Mouse (Mus musculus): Measurements from ENCODE around the gene Adgrv1. TPM values are rescaled to one million over a fixed set of nuclear protein-coding genes. Genes with fewer than 3 reads are reported as not detected.

The Adgrv1 gene
- polyA plus RNA-seq, 1 experiment from 2014 or later = 16.7 TPM

DNA sequence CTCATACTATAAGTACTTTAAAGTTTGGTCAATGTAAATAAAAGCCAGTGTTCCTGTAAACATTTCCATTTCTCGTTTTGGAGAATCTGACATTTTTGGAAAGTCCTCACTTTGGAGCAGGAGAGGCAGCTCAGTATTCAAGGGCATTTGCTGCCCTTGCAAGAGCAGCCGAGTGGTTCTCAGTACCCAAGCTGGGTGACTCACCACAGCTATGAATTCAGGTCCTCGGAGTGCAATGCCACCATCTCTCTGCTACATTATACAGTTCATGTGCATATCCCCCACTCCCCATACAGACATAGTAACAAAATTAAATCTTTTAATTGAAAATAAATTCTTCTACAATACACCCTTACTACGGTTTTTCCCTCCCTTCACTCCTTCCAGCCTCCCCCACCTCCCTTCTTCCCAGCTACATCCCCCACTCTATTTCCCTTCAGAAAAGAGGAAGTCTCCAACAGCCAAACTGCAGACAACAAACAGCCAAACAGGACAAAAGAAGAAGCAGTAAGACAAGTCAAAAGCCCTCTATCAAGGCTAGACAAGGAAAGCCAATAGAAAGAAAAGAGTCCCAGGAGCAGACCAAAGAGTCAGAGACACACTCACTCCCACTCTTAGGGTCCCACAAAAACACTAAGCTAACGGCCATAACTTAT, 262.0 kb downstream of the Adgrv1 start:
- Histone ChIP-seq H3K4me3 (replicated peaks; ENCODE audit: low read depth, low read length) (no peak overlapping the region), H3K36me3 (ENCODE audit: control insufficient read depth, insufficient read depth, low read length) (no peaks in the 10 kb centered on the region), H3K9ac (replicated peaks; ENCODE audit: low read length) (no peak overlapping the region), H3K27me3 (ENCODE audit: control insufficient read depth, insufficient read depth, low read length) (no peaks in the 10 kb centered on the region), H3K27ac (replicated peaks; ENCODE audit: low read depth, low read length) (no peak overlapping the region), H3K4me2 (ENCODE audit: low read length) (no peak overlapping the region), H3K4me1 (ENCODE audit: control insufficient read depth, insufficient read depth, low read length) (no peaks in the 10 kb centered on the region), H3K9me3 (ENCODE audit: control insufficient read depth, low read length) (no peaks in the 10 kb centered on the region)
- ATAC-seq (ENCODE audit: low FRiP score, low TSS enrichment) = no peak
- 89% methylated on average over 5 of the region's 5 CpGs for WGBS
- no peak for DNase-seq

DNA sequence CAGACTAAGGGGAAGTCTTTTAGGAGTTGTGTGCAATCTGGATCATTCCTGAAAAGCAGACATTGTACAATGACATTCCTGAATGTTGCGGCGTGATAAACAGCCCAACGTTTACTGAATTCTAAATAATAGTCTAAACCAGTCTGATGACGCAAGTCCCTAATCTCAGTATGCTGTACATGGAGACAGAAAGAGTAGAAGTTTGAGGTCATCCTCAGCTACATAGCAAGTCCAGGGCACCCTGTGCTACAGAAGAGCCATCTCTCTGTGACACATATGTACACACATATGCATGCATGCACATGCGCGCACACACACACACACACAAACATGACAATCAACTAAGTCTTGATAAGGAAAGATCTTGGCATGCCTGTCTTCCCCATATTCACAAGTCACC, 262.8 kb downstream of the Adgrv1 start:
- no peak overlapping the region for H3K4me2 ChIP-seq (ENCODE audit: low read length)
- no peaks in the 10 kb centered on the region for H3K4me1 ChIP-seq (ENCODE audit: control insufficient read depth, insufficient read depth, low read length)
- no peak overlapping the region for H3K9ac ChIP-seq (replicated peaks; ENCODE audit: low read length)
- 94% methylated on average over 6 of the region's 6 CpGs for WGBS
- no peak overlapping the region for H3K27ac ChIP-seq (replicated peaks; ENCODE audit: low read depth, low read length)
- no peak overlapping the region for H3K4me3 ChIP-seq (replicated peaks; ENCODE audit: low read depth, low read length)
- no peaks in the 10 kb centered on the region for H3K9me3 ChIP-seq (ENCODE audit: control insufficient read depth, low read length)
- H3K36me3 ChIP-seq (ENCODE audit: control insufficient read depth, insufficient read depth, low read length) = no peaks in the 10 kb centered on the region
- DNase-seq (no peak), ATAC-seq (ENCODE audit: low FRiP score, low TSS enrichment) (no peak)
- no peaks in the 10 kb centered on the region for H3K27me3 ChIP-seq (ENCODE audit: control insufficient read depth, insufficient read depth, low read length)

DNA sequence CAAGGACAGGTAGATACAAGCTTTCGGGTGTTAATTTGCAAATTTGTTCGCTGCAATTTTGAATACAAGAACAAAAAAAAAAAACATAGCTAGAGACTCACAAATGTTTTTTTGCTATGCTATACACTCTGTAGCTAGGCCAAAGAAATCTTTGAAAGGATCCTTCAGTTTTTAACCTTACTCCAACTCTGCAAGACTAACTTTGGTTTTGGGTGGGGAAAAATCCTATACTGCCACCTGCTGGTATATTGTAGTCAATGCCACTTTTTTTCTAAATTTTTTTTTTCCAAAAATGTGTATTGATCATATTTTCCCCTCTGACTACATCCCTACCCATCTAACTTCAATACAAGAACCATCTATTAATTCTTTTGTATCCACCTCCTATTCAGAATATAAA, 263.4 kb downstream of the Adgrv1 start:
- no peak for ATAC-seq (ENCODE audit: low FRiP score, low TSS enrichment)
- 83% methylated on average over 2 of the region's 2 CpGs for WGBS
- peak; percentile 67 for DNase-seq

DNA sequence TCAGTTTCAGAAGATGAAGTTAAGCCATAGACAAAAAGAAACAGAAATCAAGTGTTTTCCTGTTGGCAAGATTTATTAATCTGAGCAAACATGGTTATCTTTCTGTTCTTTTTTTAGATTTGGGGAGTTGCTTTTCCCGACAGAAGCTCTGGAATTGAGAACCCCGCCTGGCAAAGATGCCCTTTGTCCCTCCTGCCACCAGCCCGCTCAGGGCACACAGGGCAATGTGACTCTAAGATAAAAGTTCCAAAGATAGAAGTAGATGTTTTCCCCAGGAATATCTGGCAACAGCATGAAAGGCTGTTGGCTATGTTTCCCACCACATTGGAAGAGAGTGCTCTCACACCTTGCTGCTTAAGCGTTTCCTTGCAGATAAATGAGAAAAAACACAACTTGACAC, 264.0 kb downstream of the Adgrv1 start:
- Histone ChIP-seq H3K9me3 (ENCODE audit: control insufficient read depth, low read length) (no peaks in the 10 kb centered on the region), H3K4me1 (ENCODE audit: control insufficient read depth, insufficient read depth, low read length) (no peaks in the 10 kb centered on the region), H3K4me3 (replicated peaks; ENCODE audit: low read depth, low read length) (no peak overlapping the region), H3K4me2 (ENCODE audit: low read length) (no peak overlapping the region), H3K9ac (replicated peaks; ENCODE audit: low read length) (no peak overlapping the region), H3K27ac (replicated peaks; ENCODE audit: low read depth, low read length) (no peak overlapping the region), H3K36me3 (ENCODE audit: control insufficient read depth, insufficient read depth, low read length) (no peaks in the 10 kb centered on the region), H3K27me3 (ENCODE audit: control insufficient read depth, insufficient read depth, low read length) (no peaks in the 10 kb centered on the region)
- ATAC-seq (ENCODE audit: low FRiP score, low TSS enrichment) (no peak), DNase-seq (no peak)
- WGBS = 87% methylated on average over 4 of the region's 4 CpGs

More for the DNA sequence above, 263.4 kb downstream of the Adgrv1 start:
- no peaks in the 10 kb centered on the region for H3K9me3 ChIP-seq (ENCODE audit: control insufficient read depth, low read length)
- no peak overlapping the region for H3K9ac ChIP-seq (replicated peaks; ENCODE audit: low read length)
- H3K4me1 ChIP-seq (ENCODE audit: control insufficient read depth, insufficient read depth, low read length) = no peaks in the 10 kb centered on the region
- H3K27ac ChIP-seq (replicated peaks; ENCODE audit: low read depth, low read length) = no peak overlapping the region
- H3K27me3 ChIP-seq (ENCODE audit: control insufficient read depth, insufficient read depth, low read length) = no peaks in the 10 kb centered on the region
- H3K36me3 ChIP-seq (ENCODE audit: control insufficient read depth, insufficient read depth, low read length) = no peaks in the 10 kb centered on the region
- no peak overlapping the region for H3K4me3 ChIP-seq (replicated peaks; ENCODE audit: low read depth, low read length)
- no peak overlapping the region for H3K4me2 ChIP-seq (ENCODE audit: low read length)

DNA sequence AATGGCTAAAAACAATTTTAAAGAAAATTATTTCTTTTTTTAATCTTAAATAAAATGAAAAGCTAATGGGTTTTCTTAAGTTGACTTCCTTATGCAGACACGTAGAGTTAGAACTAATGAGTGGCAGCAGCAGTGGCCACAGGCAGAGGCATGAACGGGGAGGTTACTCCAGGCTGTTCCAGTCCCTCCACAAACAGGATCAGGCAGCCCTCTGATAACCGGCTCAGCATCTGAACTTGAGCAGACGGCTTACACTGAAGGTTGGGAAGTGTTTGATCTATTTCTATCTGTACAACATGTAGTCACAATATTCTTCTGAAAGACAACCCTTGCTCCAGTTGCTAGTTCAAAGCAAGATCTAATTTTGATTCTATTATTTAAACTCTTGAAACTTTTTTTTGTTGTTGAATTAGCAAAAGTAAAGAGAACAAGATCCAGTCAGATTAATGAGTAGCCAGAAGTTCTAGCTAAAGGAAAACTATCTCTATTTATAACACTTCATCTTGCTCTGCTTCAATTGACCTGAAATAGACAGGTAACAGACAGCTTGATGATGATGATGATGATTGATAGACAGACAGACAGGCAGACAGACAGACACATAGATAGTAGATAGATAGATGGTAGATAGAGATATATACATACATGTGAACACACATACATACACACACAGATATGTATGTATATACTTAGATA, 265.1 kb downstream of the Adgrv1 start:
- Histone ChIP-seq H3K27ac (replicated peaks; ENCODE audit: low read depth, low read length) (no peak overlapping the region), H3K9ac (replicated peaks; ENCODE audit: low read length) (no peak overlapping the region), H3K9me3 (ENCODE audit: control insufficient read depth, low read length) (no peaks in the 10 kb centered on the region), H3K4me2 (ENCODE audit: low read length) (no peak overlapping the region), H3K27me3 (ENCODE audit: control insufficient read depth, insufficient read depth, low read length) (no peaks in the 10 kb centered on the region), H3K36me3 (ENCODE audit: control insufficient read depth, insufficient read depth, low read length) (no peaks in the 10 kb centered on the region), H3K4me3 (replicated peaks; ENCODE audit: low read depth, low read length) (no peak overlapping the region), H3K4me1 (ENCODE audit: control insufficient read depth, insufficient read depth, low read length) (no peaks in the 10 kb centered on the region)
- no peak for ATAC-seq (ENCODE audit: low FRiP score, low TSS enrichment)
- WGBS = 83% methylated on average over 4 of the region's 4 CpGs
- no peak for DNase-seq

DNA sequence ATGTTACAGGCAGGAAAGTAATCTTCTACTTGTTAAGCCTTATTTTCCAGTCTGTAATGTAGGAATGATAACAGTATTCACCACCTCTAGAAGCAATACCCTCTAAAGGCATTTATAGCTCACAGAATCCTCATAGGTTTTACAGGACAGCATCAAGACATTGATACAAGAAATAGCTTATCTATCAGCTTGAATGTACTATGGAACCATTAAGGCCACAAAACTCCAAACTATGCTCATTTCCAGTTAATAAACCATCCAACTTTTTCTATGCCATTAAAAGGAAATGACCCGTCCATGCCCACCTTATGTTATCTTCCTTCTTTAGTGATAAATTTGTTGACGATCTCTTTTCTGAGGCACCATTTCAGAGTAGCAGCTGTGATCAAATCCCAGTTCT, 272.6 kb downstream of the Adgrv1 start:
- H3K4me2 ChIP-seq (ENCODE audit: low read length) = no peak overlapping the region
- no peaks in the 10 kb centered on the region for H3K4me1 ChIP-seq (ENCODE audit: control insufficient read depth, insufficient read depth, low read length)
- H3K27ac ChIP-seq (replicated peaks; ENCODE audit: low read depth, low read length) = no peak overlapping the region
- ATAC-seq (ENCODE audit: low FRiP score, low TSS enrichment) = no peak
- no peaks in the 10 kb centered on the region for H3K27me3 ChIP-seq (ENCODE audit: control insufficient read depth, insufficient read depth, low read length)
- H3K4me3 ChIP-seq (replicated peaks; ENCODE audit: low read depth, low read length) = no peak overlapping the region
- no peak for DNase-seq
- no peak overlapping the region for H3K9ac ChIP-seq (replicated peaks; ENCODE audit: low read length)
- WGBS = 94% methylated on average over 2 of the region's 2 CpGs
- H3K9me3 ChIP-seq (ENCODE audit: control insufficient read depth, low read length) = no peaks in the 10 kb centered on the region
- H3K36me3 ChIP-seq (ENCODE audit: control insufficient read depth, insufficient read depth, low read length) = no peaks in the 10 kb centered on the region

DNA sequence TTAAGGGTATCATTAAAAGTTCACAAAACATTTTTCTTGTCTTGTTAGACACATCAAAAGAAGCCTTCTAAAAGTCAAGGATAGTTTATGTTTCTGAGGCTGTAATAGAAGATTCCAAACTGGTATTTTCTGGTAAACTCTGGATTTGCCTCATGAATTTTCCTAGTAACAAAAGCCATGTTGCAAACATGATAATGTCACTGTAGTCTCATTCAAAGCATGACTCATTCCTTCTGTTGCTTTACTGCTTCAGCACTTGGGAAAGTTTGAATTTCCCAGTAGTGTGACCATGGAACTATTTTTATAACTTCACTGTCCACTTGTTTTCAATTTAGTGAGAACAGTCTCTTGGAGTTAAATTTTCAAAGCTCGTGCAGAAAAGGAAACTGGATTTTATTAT, 274.2 kb downstream of the Adgrv1 start:
- no peaks in the 10 kb centered on the region for H3K27me3 ChIP-seq (ENCODE audit: control insufficient read depth, insufficient read depth, low read length)
- no peaks in the 10 kb centered on the region for H3K4me1 ChIP-seq (ENCODE audit: control insufficient read depth, insufficient read depth, low read length)
- no peak overlapping the region for H3K4me3 ChIP-seq (replicated peaks; ENCODE audit: low read depth, low read length)
- DNase-seq (no peak), ATAC-seq (ENCODE audit: low FRiP score, low TSS enrichment) (no peak)
- no peak overlapping the region for H3K27ac ChIP-seq (replicated peaks; ENCODE audit: low read depth, low read length)
- no peaks in the 10 kb centered on the region for H3K36me3 ChIP-seq (ENCODE audit: control insufficient read depth, insufficient read depth, low read length)
- H3K9me3 ChIP-seq (ENCODE audit: control insufficient read depth, low read length) = no peaks in the 10 kb centered on the region
- no peak overlapping the region for H3K9ac ChIP-seq (replicated peaks; ENCODE audit: low read length)
- H3K4me2 ChIP-seq (ENCODE audit: low read length) = no peak overlapping the region
- WGBS = 89% methylated on average over 1 of the region's 1 CpGs

DNA sequence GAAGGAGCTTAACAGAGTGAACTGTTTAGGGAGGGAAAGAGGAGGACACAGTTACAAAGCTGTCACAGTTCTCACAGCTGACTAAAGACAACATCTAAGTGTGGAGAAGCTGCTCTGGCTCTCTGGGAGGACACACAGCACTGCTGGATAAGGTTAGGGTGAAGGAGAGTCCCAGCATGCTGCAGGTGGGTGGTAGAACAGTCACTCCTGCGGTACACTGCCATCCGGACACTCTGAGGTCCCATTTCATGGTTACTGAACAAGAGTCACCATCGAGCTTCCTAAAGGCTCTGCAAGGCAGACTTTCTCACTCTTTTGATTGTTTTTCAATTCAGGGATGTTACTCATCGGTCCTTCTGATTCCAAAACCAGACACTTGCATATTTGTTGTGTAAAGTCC, 274.6 kb downstream of the Adgrv1 start:
- no peaks in the 10 kb centered on the region for H3K9me3 ChIP-seq (ENCODE audit: control insufficient read depth, low read length)
- WGBS = 89% methylated on average over 4 of the region's 4 CpGs
- H3K4me3 ChIP-seq (replicated peaks; ENCODE audit: low read depth, low read length) = no peak overlapping the region
- DNase-seq (no peak), ATAC-seq (ENCODE audit: low FRiP score, low TSS enrichment) (no peak)
- no peak overlapping the region for H3K27ac ChIP-seq (replicated peaks; ENCODE audit: low read depth, low read length)
- no peaks in the 10 kb centered on the region for H3K27me3 ChIP-seq (ENCODE audit: control insufficient read depth, insufficient read depth, low read length)
- H3K9ac ChIP-seq (replicated peaks; ENCODE audit: low read length) = no peak overlapping the region
- no peak overlapping the region for H3K4me2 ChIP-seq (ENCODE audit: low read length)
- no peaks in the 10 kb centered on the region for H3K4me1 ChIP-seq (ENCODE audit: control insufficient read depth, insufficient read depth, low read length)
- H3K36me3 ChIP-seq (ENCODE audit: control insufficient read depth, insufficient read depth, low read length) = no peaks in the 10 kb centered on the region

DNA sequence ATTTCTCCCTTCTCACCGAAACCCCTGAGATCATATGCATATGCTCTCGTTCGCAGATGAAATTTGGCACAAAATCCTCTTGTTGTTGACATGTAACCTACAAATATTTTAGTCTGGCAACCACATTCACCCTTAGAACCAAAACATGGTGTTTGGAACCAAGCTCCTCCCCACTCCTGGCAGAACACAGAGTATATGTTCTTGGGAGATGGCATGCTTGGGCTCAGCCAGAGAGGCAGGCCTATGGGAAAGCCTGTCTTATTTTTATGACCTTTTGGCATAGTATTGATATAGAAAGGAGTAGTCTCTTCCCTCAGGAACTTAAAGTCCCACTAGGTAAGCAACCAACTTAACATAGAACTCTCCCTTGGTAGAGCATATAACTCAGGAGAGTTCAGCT, 275.7 kb downstream of the Adgrv1 start:
- H3K36me3 ChIP-seq (ENCODE audit: control insufficient read depth, insufficient read depth, low read length) = no peaks in the 10 kb centered on the region
- no peak overlapping the region for H3K4me3 ChIP-seq (replicated peaks; ENCODE audit: low read depth, low read length)
- no peak overlapping the region for H3K9ac ChIP-seq (replicated peaks; ENCODE audit: low read length)
- ATAC-seq (ENCODE audit: low FRiP score, low TSS enrichment) = no peak
- WGBS = 98% methylated on average over 3 of the region's 3 CpGs
- no peak overlapping the region for H3K4me2 ChIP-seq (ENCODE audit: low read length)
- H3K4me1 ChIP-seq (ENCODE audit: control insufficient read depth, insufficient read depth, low read length) = no peaks in the 10 kb centered on the region
- DNase-seq = no peak
- H3K27me3 ChIP-seq (ENCODE audit: control insufficient read depth, insufficient read depth, low read length) = no peaks in the 10 kb centered on the region
- no peak overlapping the region for H3K27ac ChIP-seq (replicated peaks; ENCODE audit: low read depth, low read length)
- no peaks in the 10 kb centered on the region for H3K9me3 ChIP-seq (ENCODE audit: control insufficient read depth, low read length)
